ENCODE assay signal across 8 mouse cellular contexts in genomic region chr4:52989248-52989647, GRCm38 (mm10). TPM values are rescaled to one million over a fixed set of nuclear protein-coding genes. Genes with fewer than 3 reads are reported as not detected.
A peak's percentile ranks its signal among the peaks of the same experiment; 100 is the strongest.
DNase-seq lines count a peak whose midpoint lies in the region; ATAC-seq and TF ChIP-seq lines count a peak whose summit lies in the region.

TSS of gene Nipsnap3a (plus strand) at chr4:52989272.

- no peaks in the 10 kb centered on the region for H3K27me3 ChIP-seq in lung, embryonic 14.5 days (ENCODE audit: insufficient read depth, low read length)
- no peaks in the 10 kb centered on the region for H3K27me3 ChIP-seq in forebrain, embryonic 13.5 days
- H3K27me3 ChIP-seq in neural tube, embryonic 15.5 days (replicated peaks), result no peaks in the 10 kb centered on the region

- no peaks in the 10 kb centered on the region for H3K4me1 ChIP-seq in lung, embryonic 14.5 days (ENCODE audit: insufficient read depth)
- H3K4me1 ChIP-seq in forebrain, embryonic 13.5 days, result no peaks in the 10 kb centered on the region
- peaks cover 4% of the 10 kb centered on the region; the same call in 1 of the 2 replicates for H3K4me1 ChIP-seq in neural tube, embryonic 15.5 days

- ATAC-seq in lung, embryonic 14.5 days (ENCODE audit: insufficient read depth), result peak; percentile 75
- peak; percentile 57; the same call in 1 of the 2 replicates for ATAC-seq in forebrain, embryonic 13.5 days
- ATAC-seq in neural tube, embryonic 15.5 days (ENCODE audit: low FRiP score), result no peak

- H3K9me3 ChIP-seq in lung, embryonic 14.5 days (ENCODE audit: low read depth, low read length), result no peaks in the 10 kb centered on the region
- H3K9me3 ChIP-seq in forebrain, embryonic 13.5 days (replicated peaks), result no peaks in the 10 kb centered on the region
- H3K9me3 ChIP-seq in neural tube, embryonic 15.5 days (replicated peaks), result no peaks in the 10 kb centered on the region

- 17% methylated on average over 12 of the region's 12 CpGs for WGBS in lung, embryonic 14.5 days
- 24% methylated on average over 12 of the region's 12 CpGs for WGBS in forebrain, embryonic 13.5 days
- 29% methylated on average over 12 of the region's 12 CpGs for WGBS in neural tube, embryonic 15.5 days

- no peak for TF ChIP-seq CTCF in lung, embryonic 14.5 days (IDR thresholded peaks at IDR 0.05; ENCODE audit: low read depth)

- H3K27ac ChIP-seq in lung, embryonic 14.5 days (ENCODE audit: low read depth), result no peak within 1 kb of the TSS
- no peak within 1 kb of the TSS for H3K27ac ChIP-seq in forebrain, embryonic 13.5 days
- H3K27ac ChIP-seq in neural tube, embryonic 15.5 days (replicated peaks), result no peak within 1 kb of the TSS

- H3K36me3 ChIP-seq in lung, embryonic 14.5 days (ENCODE audit: insufficient read depth), result no peaks in the 10 kb centered on the region
- H3K36me3 ChIP-seq in forebrain, embryonic 13.5 days (ENCODE audit: poor library complexity, severe bottlenecking), result no peaks in the 10 kb centered on the region
- H3K36me3 ChIP-seq in neural tube, embryonic 15.5 days, result no peaks in the 10 kb centered on the region

- no peak within 1 kb of the TSS for H3K4me3 ChIP-seq in lung, embryonic 14.5 days (ENCODE audit: low read depth, low read length)
- H3K4me3 ChIP-seq in forebrain, embryonic 13.5 days, result peak within 1 kb of the TSS; percentile 21
- no peak within 1 kb of the TSS; the same call in 1 of the 2 replicates for H3K4me3 ChIP-seq in neural tube, embryonic 15.5 days (replicated peaks)

- H3K9ac ChIP-seq in lung, embryonic 14.5 days, result no peak within 1 kb of the TSS
- peak within 1 kb of the TSS; percentile 26; the same call in 1 of the 2 replicates for H3K9ac ChIP-seq in forebrain, embryonic 13.5 days
- H3K9ac ChIP-seq in neural tube, embryonic 15.5 days (replicated peaks), result no peak within 1 kb of the TSS

- DNase-seq in lung, embryonic 14.5 days, result peak; percentile 28
- DNase-seq in lung, postnatal 14 days, result no peak
- DNase-seq in kidney, postnatal 4 days, result peak; percentile 47 to 57
- no peak for DNase-seq in frontal cortex, postnatal 36 days (ENCODE audit: low spot score in 2 of 2)
- DNase-seq in urinary bladder, postnatal 25 days (ENCODE audit: low spot score), result no peak
- DNase-seq in right cerebral cortex, postnatal 4 days, result no peak

- H3K4me2 ChIP-seq in lung, embryonic 14.5 days, result peak within 1 kb of the TSS; percentile 50
- peak within 1 kb of the TSS; percentile 47 for H3K4me2 ChIP-seq in forebrain, embryonic 13.5 days
- H3K4me2 ChIP-seq in neural tube, embryonic 15.5 days, result peak within 1 kb of the TSS; percentile 43

RNA-seq across cellular contexts. Expression of gene Nipsnap3a, which starts in this region (rescaled TPM):
- not detected in 2 replicates for polyA plus RNA-seq in lung, embryonic 14.5 days (2014; fragmentation: Nextera tagmentation; extraction: Ambion mirVana)
- not detected in 2 replicates for polyA plus RNA-seq in forebrain, embryonic 13.5 days (2015; fragmentation: Nextera tagmentation; extraction: Ambion mirVana)
- not detected in 2 replicates for polyA plus RNA-seq in neural tube, embryonic 15.5 days (2015; fragmentation: Nextera tagmentation; extraction: Ambion mirVana)

Comparison
In these comparisons a context has a peak if more than half of its experiments do, and no peak if none do; other contexts are left out.
1. Peak in DNase-seq, ATAC-seq and H3K4me2 ChIP-seq in lung, embryonic 14.5 days; RNA of the gene not detected or under 1 TPM.
2. Peak in ATAC-seq, H3K4me3 ChIP-seq, H3K9ac ChIP-seq and H3K4me2 ChIP-seq in forebrain, embryonic 13.5 days; RNA of the gene not detected or under 1 TPM.
3. DNase-seq: peak in kidney, postnatal 4 days (2 of 2); none in lung, postnatal 14 days (single experiment), frontal cortex, postnatal 36 days (0 of 2), urinary bladder, postnatal 25 days (single experiment) and right cerebral cortex, postnatal 4 days (single experiment).
4. Peak in every context shown above with its lines, with median percentiles within 50 percentile points of each other: H3K4me2 ChIP-seq.